Mouse (Mus musculus) granulocyte monocyte progenitor cell, adult 5-6 weeks (primary cell): Measurements from ENCODE around the gene Ubl4b. TPM values are rescaled to one million over a fixed set of nuclear protein-coding genes. Genes with fewer than 3 reads are reported as not detected.

Experiments
- ATAC-seq: replicated peaks from 2 replicates; pipeline ENCODE4 v1.8.0; 2016; ENCODE audit warnings: mild to moderate bottlenecking, moderate TSS enrichment, inconsistent platforms; ENCODE audit not compliant: poor library complexity, severe bottlenecking
- total RNA-seq, 2 experiments: library from RNA; stranded (forward) in 1 of 2; stranded (reverse) in 1 of 2; fragments of 200-712, 200-1000 nt in 1 of 2; fragments of >200 nt in 1 of 2; fragmentation: Nextera tagmentation in 1 of 2; gene quantifications; 2 replicates each; pipeline ENCODE4 v1.2.3; 2014 to 2017

The Ubl4b gene
- total RNA-seq, 2 experiments from 2014 or later, result not detected

DNA sequence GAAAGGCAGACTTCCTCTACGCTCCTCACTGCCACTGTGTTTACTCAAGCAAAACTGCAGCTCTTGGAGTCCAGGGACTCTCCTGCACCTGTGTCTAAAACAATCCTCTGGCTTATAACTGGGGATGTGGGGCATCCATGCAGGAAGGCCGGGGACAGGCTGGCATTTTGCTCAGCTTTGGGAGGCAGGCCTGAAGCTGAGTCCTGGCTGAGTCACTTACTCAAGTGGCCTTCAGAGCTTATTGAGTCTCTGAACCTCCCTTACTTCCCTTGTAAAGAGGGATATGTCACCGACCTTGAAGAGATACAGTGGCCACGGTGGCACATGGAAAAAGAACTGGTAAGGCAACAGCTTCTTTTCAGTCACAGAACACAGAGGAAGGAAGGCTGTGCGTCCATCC lies 24.3 kb downstream of the Ubl4b start:
- no peak for ATAC-seq

DNA sequence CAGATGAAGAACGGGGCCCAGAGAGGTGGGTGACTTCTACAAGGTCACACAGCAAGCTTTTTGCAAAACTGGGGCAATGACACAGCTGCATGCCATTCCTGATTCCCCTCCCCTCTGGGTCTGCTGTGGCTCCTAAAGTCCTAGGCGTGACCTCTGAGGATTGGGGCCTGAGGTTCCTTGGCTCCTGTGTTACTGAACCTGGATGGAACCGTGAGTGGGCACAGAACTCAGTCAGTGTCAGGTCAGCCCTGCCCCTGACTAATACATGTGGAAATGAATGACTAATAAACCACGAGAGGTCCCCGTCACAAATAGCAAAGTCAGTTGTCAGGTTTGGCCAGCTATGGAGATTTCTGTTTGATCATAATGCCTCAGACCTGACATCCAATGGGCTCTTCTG lies 25.7 kb downstream of the Ubl4b start:
- ATAC-seq, result no peak

DNA sequence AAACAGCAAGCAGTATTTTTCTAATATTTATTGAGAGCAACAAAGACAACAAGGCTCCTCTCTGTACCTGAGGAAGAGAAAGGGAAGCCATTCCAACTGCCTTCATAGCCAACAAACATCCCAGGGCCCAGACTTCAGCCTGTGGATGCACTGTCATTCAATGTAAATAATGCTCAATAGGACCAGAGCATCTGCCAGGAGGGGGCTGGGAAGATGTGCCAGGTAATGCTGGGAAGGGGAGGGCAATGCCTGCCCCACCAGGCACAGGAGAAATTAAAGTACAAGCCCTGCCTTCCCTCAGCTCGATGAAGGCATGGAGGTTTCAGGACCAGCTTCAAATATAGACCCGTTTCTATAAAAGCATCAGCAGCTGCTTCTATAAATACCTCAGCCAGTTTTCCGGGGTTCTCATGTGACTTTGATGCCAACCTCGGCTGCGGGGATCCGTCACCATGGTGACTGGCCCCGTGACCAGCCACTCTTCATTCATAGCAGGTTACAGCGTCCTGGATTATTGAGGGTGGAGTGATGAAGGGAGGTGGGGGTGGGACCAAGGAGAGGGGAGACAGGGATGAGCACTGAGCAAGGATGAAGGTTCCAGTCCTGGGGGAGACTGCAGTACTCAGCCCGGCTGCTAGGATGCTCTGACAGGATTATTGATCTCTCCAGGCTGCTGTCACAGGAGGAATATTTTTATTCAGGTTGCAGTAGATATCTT lies 26.3 kb downstream of the Ubl4b start:
- ATAC-seq, result no peak

DNA sequence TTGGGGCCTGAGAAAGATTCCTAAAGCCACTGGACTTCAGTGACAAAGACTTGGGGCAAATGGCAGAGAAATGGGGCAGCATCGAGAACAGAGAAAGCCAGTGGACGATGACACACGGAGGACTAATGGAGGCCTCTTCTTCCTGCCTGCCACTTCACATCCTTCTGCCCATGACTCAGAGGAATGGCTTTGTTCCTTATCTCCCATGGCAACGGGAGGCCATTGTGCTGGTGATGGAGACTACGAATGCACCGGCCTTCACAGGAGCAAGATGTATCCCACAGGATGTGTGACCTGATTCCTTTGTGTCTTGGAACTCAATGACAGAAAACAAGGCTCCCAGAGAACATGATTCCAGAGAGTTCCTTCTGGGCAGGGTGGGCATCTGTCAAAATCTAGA lies 30.3 kb downstream of the Ubl4b start:
- no peak for ATAC-seq

DNA sequence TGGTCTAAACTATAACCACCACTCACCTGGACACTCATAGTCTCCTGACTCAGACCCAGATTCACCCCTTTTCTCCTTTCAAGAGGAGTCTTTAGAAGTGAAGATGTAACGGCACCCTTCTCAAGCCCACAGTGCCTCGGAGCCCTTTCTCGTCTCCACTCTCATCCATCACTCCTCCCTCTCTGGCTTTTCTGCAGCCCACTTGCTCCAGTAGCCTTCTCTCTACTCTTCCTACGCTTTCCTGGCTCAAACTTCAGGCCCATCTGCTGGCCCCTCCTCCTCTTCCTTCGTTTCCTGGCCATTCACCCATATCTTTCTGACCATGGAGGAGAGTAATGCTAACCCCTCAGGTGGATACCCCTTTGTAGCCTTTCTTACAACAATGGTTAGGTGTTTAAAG lies 33.9 kb downstream of the Ubl4b start:
- ATAC-seq, result no peak

DNA sequence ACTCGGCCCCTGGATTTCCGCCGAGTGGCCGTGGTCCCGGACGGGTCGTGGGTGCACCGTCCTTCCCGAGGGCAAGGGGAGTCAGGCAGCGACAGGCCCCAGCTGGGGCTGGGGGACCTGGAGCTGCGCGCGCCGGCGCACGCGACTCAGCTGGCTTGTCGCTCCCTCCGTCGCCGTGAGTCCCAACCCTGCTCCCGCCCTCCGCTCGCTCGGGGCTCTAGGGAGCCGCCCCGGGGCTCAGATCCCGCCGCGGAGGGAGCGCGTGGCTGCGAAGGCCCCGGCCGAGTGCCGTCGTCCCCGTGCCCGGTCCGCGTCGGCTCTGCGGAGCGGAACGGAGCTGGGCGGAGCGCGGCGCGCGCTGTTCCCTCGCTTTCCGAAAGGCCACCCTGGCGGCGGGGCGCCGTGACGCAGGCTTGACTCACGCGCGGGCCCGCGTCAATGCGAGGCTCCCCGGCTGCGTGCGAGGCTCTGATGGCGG lies 37.2 kb downstream of the Ubl4b start, which contains the start of gene Slc6a17:
TSS of gene Slc6a17 (minus strand) at position 388 of the 478 bp plus-strand sequence.
- ATAC-seq, result peak; percentile 70

DNA sequence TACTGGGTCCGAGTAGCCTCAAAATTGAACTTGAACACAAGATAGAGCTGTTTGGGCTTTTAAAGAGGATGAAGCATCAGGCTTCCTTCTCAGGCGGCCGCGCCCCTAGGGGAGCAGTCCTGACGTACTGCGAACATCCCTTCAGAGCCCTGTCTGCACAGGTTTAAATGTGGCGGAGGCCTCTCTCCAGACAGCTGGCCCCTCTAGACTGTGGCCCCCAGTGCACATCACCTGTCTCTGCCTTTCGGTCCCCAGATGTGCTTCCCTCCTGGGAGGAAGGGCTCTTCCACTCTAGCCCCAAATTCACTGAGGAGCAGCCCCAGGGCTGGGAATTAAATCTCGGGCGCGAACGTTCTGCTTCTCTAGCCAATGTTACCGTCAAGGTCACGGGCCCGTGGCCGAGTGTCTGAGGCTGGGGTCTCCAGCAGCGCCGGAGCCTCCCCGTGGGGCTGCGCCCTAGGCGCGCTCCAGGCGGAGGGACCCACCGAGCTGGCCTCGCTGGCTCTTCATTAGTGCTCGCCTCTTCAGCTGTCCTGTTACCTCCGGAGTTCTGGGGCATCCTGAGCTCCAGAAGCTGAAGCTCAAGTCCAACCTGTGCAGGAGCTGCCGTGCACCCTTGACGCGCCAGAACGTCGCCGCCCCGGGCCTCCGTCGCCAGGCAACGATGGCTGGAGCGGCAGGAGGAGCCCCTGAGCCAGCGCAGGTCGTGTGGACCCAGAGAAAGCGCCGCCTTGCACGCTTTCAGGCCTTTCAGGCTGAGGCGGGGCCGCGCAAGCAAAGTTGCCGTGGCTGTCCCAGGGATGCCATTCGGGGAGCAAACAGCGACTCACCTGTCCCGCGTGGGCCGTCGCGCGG lies 37.9 kb downstream of the Ubl4b start:
- ATAC-seq, result no peak; the same call in 1 of the 2 replicates

DNA sequence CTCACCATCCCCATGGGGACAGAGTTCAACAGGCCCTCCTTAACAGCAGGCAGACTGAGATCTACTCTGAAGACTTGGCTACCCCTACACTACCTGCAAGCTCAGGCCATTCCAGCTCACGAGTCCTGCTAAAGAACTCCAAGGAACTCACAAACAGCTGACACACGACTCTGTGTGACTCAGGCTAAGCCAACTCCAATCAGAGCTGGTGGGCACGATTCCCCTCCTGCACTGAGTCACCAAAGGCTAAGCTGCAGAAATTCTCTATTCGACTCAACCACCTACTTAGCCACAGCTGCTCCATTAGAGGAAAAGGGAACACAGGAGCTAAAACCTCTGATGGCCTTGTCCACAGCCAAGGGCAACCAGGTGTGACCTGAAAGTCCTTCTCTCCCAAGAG lies 38.9 kb downstream of the Ubl4b start:
- no peak for ATAC-seq

DNA sequence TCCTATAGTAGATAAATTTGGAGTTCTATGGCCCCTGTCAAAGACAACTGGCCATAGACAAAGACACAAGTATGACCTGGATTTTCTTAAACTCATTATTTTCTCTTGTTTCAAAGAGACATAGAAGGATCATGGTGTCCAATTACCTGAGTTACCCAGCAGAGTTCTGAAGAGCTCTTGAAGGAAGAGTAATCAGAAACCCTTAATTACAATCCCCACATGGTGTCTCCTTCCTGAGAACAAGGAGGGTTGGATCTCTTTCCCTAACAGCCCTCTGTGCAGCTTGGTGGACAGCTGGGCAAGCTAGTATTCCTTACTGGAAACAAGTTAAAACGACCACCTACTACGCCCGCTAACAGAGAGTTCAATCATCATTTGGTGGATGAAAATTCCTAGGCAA lies 43.5 kb downstream of the Ubl4b start:
- no peak for ATAC-seq

DNA sequence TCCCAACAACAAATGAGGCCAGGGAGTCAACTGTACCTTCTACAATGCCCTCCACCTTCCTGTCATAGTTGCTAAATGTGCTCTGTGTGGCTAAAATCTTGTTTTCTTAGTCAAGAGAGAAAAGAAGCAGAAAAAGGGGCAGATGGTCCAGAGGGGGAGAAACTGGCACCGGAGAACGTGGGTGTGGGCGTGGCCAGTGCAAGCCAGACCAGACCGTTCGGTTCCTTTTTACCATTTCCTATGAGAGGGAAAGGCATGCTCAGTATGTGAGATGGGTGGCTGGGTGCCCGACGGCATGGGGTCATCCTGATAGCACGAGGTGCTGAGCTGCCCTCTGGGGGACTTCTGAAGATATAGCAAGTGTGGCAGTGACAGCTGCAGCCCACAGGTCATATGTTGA lies 46.2 kb downstream of the Ubl4b start:
- no peak for ATAC-seq

DNA sequence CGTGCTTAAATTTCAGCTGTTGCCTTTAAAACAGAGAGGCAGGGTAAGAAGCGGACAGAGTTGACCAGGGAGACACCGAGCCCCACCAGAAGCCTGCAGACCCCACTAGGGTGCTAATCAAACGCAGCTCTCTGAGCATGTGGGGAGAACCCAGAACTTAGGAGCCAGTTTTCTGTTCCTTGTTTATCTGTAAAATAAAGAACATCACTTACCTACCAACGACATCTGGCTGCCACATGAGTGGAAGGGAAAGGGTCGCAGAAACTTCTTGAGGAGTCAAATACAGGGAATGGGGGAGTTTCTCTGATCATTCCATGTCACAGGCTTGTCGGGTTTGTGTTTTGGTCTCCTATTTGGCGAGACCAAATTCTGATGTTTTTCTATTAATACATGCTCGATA lies 46.9 kb downstream of the Ubl4b start:
- no peak for ATAC-seq

DNA sequence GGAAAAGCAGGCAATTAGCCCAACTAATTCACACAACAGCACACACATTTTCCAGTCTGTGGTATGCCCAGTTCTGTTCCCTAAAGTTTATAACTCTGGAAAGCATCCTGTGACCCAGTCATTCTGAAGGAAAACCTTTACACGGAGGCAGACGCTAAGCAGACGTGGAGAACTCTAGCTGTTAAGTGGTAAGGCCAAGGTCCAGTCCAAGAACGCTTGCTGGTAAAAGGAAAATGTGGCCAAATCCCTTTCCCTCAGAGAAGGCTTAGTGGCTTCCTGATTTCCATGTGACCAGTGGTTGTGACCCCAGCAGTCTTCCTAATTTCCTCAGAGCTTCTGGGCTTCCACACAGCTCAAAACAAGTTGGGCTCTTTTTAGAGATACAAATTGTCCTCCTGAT lies 48.3 kb downstream of the Ubl4b start:
- ATAC-seq, result no peak

DNA sequence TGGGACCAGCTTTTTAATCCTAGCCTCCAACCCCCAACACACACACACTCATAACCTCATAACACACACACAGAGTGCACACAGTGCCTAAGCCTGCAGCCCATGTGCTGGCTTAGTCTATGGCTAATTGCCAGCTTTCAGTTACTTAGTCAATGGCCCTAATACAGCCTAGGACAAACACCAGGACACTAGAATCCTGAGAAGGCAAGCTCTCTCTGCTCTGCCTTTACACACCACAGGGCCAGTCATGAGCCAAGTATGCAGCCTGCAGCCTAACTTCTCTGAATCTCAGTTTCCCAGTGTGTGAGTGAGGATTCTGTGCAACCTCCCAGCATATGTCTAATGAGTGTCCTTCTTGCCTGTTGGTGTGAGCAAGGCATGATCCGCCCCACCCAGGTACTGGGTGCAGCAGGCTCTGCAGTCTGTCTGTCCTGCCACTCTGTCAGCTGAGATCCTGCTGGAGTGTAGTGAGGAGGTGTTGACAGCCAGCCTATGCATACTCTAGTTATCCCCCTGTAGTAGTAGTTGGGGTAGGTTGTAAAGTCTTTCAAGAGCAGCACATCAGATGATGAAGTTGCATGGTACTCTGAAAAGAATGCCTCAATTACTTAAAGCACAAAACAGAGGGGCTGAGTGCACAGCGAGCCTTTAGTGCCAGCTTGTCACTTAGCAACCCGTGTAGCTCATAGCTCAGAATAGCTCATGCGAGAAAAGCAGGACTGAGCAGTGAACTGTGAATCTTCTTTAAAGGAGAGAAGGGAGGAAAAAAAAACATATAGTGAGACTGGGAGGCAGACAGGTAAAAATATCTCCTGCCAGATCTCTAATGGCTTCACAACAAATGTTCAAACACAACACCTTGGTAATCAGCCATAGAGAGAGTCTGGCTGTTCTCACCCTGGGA lies 49.2 kb downstream of the Ubl4b start:
- ATAC-seq, result no peak

DNA sequence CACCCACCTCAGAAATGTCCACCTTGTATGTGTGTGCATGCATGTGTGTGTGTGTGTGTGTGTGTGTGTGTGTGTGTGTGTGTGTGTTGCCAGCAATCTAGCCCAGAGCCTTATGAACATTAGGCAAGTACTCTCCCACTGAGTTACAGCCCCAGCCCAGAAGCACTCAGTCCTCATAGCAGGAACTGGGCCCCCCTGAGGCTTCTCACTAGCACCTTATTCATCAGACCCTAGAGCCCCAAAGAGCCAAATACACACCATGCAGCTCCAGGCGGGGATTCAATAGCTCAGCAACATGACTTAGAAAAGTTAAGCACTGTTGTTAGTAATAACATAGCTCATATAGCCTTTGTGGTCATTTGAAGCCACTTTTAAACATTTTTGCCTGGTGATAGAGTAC lies 50.3 kb downstream of the Ubl4b start:
- ATAC-seq, result no peak

DNA sequence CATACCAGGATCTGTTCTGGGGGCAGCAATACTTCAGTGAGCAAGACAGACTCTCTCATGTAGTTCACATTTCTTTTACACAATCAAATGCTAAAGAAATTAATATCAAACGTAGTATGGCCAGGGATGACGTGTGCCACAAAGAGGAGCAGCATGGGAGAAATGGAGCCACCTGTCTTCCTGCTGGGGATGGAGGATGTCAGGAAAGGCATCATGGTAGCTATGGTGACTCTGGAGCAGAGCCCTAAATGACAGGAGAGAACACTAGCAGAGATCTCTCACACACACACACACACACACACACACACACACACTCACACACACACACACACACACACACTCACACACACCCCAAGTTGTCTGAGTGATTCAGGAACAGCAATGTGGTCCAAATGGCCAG lies 51.2 kb downstream of the Ubl4b start:
- no peak for ATAC-seq

Other genes starting within 250 kb of the Ubl4b start
- gene Rbm15, start 221.4 kb downstream of the Ubl4b start, total RNA-seq (2014; fragmentation: Nextera tagmentation), result 46.9 and 51.3 TPM in 2 replicates
- 28.4 and 32.1 TPM in 2 replicates for gene Rbm15, start 221.4 kb downstream of the Ubl4b start, total RNA-seq (2017)
- gene Kcnc4, start 95.5 kb downstream of the Ubl4b start, total RNA-seq (2014; fragmentation: Nextera tagmentation), result not detected in 2 replicates
- not detected in 2 replicates for gene Kcnc4, start 95.5 kb downstream of the Ubl4b start, total RNA-seq (2017)
- gene Slc6a17, start 37.1 kb downstream of the Ubl4b start, total RNA-seq (2014; fragmentation: Nextera tagmentation), result not detected in 2 replicates
- gene Slc6a17, start 37.1 kb downstream of the Ubl4b start, total RNA-seq (2017), result not detected in 2 replicates
- not detected in 2 replicates for gene Alx3, start 40.0 kb upstream of the Ubl4b start, total RNA-seq (2014; fragmentation: Nextera tagmentation)
- not detected in 2 replicates for gene Alx3, start 40.0 kb upstream of the Ubl4b start, total RNA-seq (2017)
- gene Gm10961, start 76.2 kb upstream of the Ubl4b start, total RNA-seq (2014; fragmentation: Nextera tagmentation), result not detected in 2 replicates
- not detected in 2 replicates for gene Gm10961, start 76.2 kb upstream of the Ubl4b start, total RNA-seq (2017)
- gene Strip1, start 76.6 kb upstream of the Ubl4b start, total RNA-seq (2014; fragmentation: Nextera tagmentation), result 18.6 and 20.1 TPM in 2 replicates
- 19.5 and 21.9 TPM in 2 replicates for gene Strip1, start 76.6 kb upstream of the Ubl4b start, total RNA-seq (2017)
- gene Ahcyl1, start 141.5 kb upstream of the Ubl4b start, total RNA-seq (2014; fragmentation: Nextera tagmentation), result 81.6 and 100 TPM in 2 replicates
- gene Ahcyl1, start 141.5 kb upstream of the Ubl4b start, total RNA-seq (2017), result 67.8 and 68.2 TPM in 2 replicates
- gene Csf1, start 205.4 kb upstream of the Ubl4b start, total RNA-seq (2014; fragmentation: Nextera tagmentation), result 6.4 and 7.2 TPM in 2 replicates
- gene Csf1, start 205.4 kb upstream of the Ubl4b start, total RNA-seq (2017), result 2.1 and 2.9 TPM in 2 replicates